Mouse (Mus musculus) thymus, adult 18-20 months (tissue): ENCODE data around the gene Avpi1.
A peak's percentile ranks its signal among the peaks of the same experiment; 100 is the strongest.
"Not testable (repeated sequence)": the region's sequence is repeated elsewhere in the genome, so short reads cannot be mapped to it uniquely, and the experiment has no call there.

Source experiments
- DNase-seq, 2 experiments: peaks; one replicate each; pipeline ENCODE4 v3.0.0; 2022; ENCODE audit warnings: mixed read lengths in 2 of 2

Gene Avpi1

GRCm38 (mm10) chr19:42104681-42105080 is 24.2 kb downstream of the Avpi1 start:
- DNase-seq, result no peak

- DNase-seq, result no peak
Measured at GRCm38 (mm10) chr19:42099406-42099805, 29.5 kb downstream of the Avpi1 start.

GRCm38 (mm10) chr19:42090637-42091141 is 38.2 kb downstream of the Avpi1 start:
- DNase-seq, result peak; percentile 41 to 48

- peak; percentile 100 for DNase-seq
Measured at GRCm38 (mm10) chr19:42089748-42090595, 38.9 kb downstream of the Avpi1 start, which contains the start of gene Pi4k2a. Gene Pi4k2a, plus strand, starts transcription at chr19:42090470.

GRCm38 (mm10) chr19:42089103-42089747 is 39.6 kb downstream of the Avpi1 start:
- peak; percentile 68 to 76 for DNase-seq

GRCm38 (mm10) chr19:42086166-42086565 is 42.7 kb downstream of the Avpi1 start, which contains the start of gene Morn4:
Gene Morn4, minus strand, starts transcription at chr19:42086357.
- DNase-seq, result no peak

GRCm38 (mm10) chr19:42085690-42086089 is 43.2 kb downstream of the Avpi1 start:
- no peak for DNase-seq

- DNase-seq, result not testable (repeated sequence)
Measured at GRCm38 (mm10) chr19:42081613-42082012, 47.2 kb downstream of the Avpi1 start.

GRCm38 (mm10) chr19:42080469-42080868 is 48.4 kb downstream of the Avpi1 start:
- no peak for DNase-seq

- DNase-seq, result no peak
Measured at GRCm38 (mm10) chr19:42079950-42080349, 48.9 kb downstream of the Avpi1 start.

- DNase-seq, result no peak
Measured at GRCm38 (mm10) chr19:42079006-42079405, 49.9 kb downstream of the Avpi1 start.

- no peak for DNase-seq
Measured at GRCm38 (mm10) chr19:42078566-42078965, 50.3 kb downstream of the Avpi1 start.

- no peak for DNase-seq
Measured at GRCm38 (mm10) chr19:42075992-42076391, 52.9 kb downstream of the Avpi1 start.

- no peak for DNase-seq
Measured at GRCm38 (mm10) chr19:42075051-42075450, 53.8 kb downstream of the Avpi1 start.
